Mouse (Mus musculus) E14TG2a.4 (cell line): ENCODE measurements around the gene Atp5g2.

Experiments
- CTCF ChIP-seq: conservative IDR thresholded peaks from 2 replicates; pipeline ENCODE4 v1.5.1; 2014; ENCODE audit warnings: low read length
- POU5F1 ChIP-seq: IDR thresholded peaks from 2 replicates; pipeline ENCODE4 v1.6.1; 2014; ENCODE audit warnings: low read length, borderline replicate concordance

- no peak for TF ChIP-seq CTCF
- TF ChIP-seq POU5F1: no peak
Measured at GRCm38 (mm10) chr15:102619486-102619885, 52.7 kb downstream of the Atp5g2 start.
